Mouse (Mus musculus): ENCODE measurements at regions not wholly inside any gene's neighbourhood (a gene's known extent, or its start where the extent isn't known, plus 50 kb on each side); places are given as distances from the start of the nearest gene placed in this dataset.

- DNase-seq: no peak
Observed at GRCm38 (mm10) chr10:29921658-29922057, 278.7 kb downstream of the Cenpw start.

- peak; percentile 3 to 15 for DNase-seq
Observed at GRCm38 (mm10) chr10:29897780-29898363, 302.5 kb downstream of the Cenpw start.

- no peak for DNase-seq
Observed at GRCm38 (mm10) chr10:29864566-29864965, 328.9 kb upstream of the Rspo3 start.

GRCm38 (mm10) chr10:29855749-29856313 lies 320.2 kb upstream of the Rspo3 start:
- DNase-seq: no peak

- no peak for DNase-seq
Observed at GRCm38 (mm10) chr10:29852516-29852915, 316.8 kb upstream of the Rspo3 start.

- no peak for DNase-seq
Observed at GRCm38 (mm10) chr10:29824939-29825658, 289.4 kb upstream of the Rspo3 start.

GRCm38 (mm10) chr10:29824413-29824812 lies 288.7 kb upstream of the Rspo3 start:
- DNase-seq: no peak

- no peak for DNase-seq
Observed at GRCm38 (mm10) chr10:29823177-29823576, 287.5 kb upstream of the Rspo3 start.

- DNase-seq: peak; percentile 72 to 77
Observed at GRCm38 (mm10) chr10:29803915-29804545, 268.4 kb upstream of the Rspo3 start.

GRCm38 (mm10) chr10:29802637-29803036 lies 267.0 kb upstream of the Rspo3 start:
- DNase-seq: no peak

- DNase-seq: no peak
Observed at GRCm38 (mm10) chr10:29794663-29795062, 259.0 kb upstream of the Rspo3 start.

GRCm38 (mm10) chr10:29786220-29786810 lies 250.6 kb upstream of the Rspo3 start:
- no peak for DNase-seq

- DNase-seq: no peak
Observed at GRCm38 (mm10) chr10:29736677-29737076, 201.0 kb upstream of the Rspo3 start.

- no peak for DNase-seq
Observed at GRCm38 (mm10) chr10:29725319-29725718, 189.7 kb upstream of the Rspo3 start.

- no peak for DNase-seq
Observed at GRCm38 (mm10) chr10:29710967-29711366, 175.3 kb upstream of the Rspo3 start.

GRCm38 (mm10) chr10:29708653-29709052 lies 173.0 kb upstream of the Rspo3 start:
- DNase-seq: no peak

- DNase-seq: no peak
Observed at GRCm38 (mm10) chr10:29693009-29693935, 157.6 kb upstream of the Rspo3 start.

- no peak for DNase-seq
Observed at GRCm38 (mm10) chr10:29689529-29689928, 153.9 kb upstream of the Rspo3 start.

GRCm38 (mm10) chr10:29686982-29687381 lies 151.3 kb upstream of the Rspo3 start:
- no peak for DNase-seq

GRCm38 (mm10) chr10:29674377-29674776 lies 138.7 kb upstream of the Rspo3 start:
- no peak for DNase-seq

GRCm38 (mm10) chr10:29661752-29662151 lies 126.1 kb upstream of the Rspo3 start:
- DNase-seq: no peak

- no peak for DNase-seq
Observed at GRCm38 (mm10) chr10:29640249-29640648, 104.6 kb upstream of the Rspo3 start.
